Mouse (Mus musculus) gastrocnemius, adult 2 months (tissue): ENCODE measurements at regions not wholly inside any gene's neighbourhood (a gene's known extent, or its start where the extent isn't known, plus 50 kb on each side); places are given as distances from the start of the nearest gene placed in this dataset.

Source experiments
- DNase-seq: peaks from one replicate; pipeline ENCODE4 v3.0.0; 2022
- H3K27ac ChIP-seq: fragments of 200-600 bp; 2 replicates; pipeline ENCODE4 v1.8.1; 2022; ENCODE audit warnings: mild to moderate bottlenecking
- H3K4me3 ChIP-seq: fragments of 200-600 bp; 2 replicates; pipeline ENCODE4 v1.8.1; 2022; ENCODE audit warnings: mild to moderate bottlenecking, moderate library complexity
- CTCF ChIP-seq: fragments of 200-600 bp; IDR thresholded peaks from 2 replicates; pipeline ENCODE4 v1.8.1; 2022; ENCODE audit warnings: antibody characterized with exemption, mild to moderate bottlenecking, moderate library complexity
- intact Hi-C: fragments of 180-260 bp; cut with DNase I; formaldehyde crosslinking; loops from one replicate; pipeline ENCODE4 v1.15.1; 2025

- DNase-seq, result no peak
- no peak overlapping the region for H3K4me3 ChIP-seq
- intact Hi-C loops, result no loop called here
- no peak for TF ChIP-seq CTCF
- no peak overlapping the region for H3K27ac ChIP-seq
These were observed 55.0 kb upstream of the Gm3045 start for GRCm38 (mm10) chr13:56371374-56371773.

- no peak for DNase-seq
- no peak for TF ChIP-seq CTCF
- H3K4me3 ChIP-seq, result no peak overlapping the region
- no peak overlapping the region for H3K27ac ChIP-seq
- intact Hi-C loops, result no loop called here
These were observed 54.2 kb upstream of the Gm3045 start for GRCm38 (mm10) chr13:56372003-56372725.

- no peak overlapping the region for H3K27ac ChIP-seq
- DNase-seq, result no peak
- no peak overlapping the region for H3K4me3 ChIP-seq
- intact Hi-C loops, result no loop called here
- peak; percentile 41; the same call in 1 of the 2 replicates for TF ChIP-seq CTCF
These were observed 53.7 kb upstream of the Gm3045 start for GRCm38 (mm10) chr13:56372727-56373126.
